Mouse (Mus musculus) layer of hippocampus, postnatal 10 days (tissue): ENCODE measurements at regions not wholly inside any gene's neighbourhood (a gene's known extent, or its start where the extent isn't known, plus 50 kb on each side); places are given as distances from the start of the nearest gene placed in this dataset.
"Not testable (repeated sequence)": the region's sequence is repeated elsewhere in the genome, so short reads cannot be mapped to it uniquely, and the experiment has no call there.

Experiments used
- DNase-seq, 2 experiments: peaks; one replicate each; pipeline ENCODE4 v3.0.0; 2021; ENCODE audit warnings: low spot score in 2 of 2

- no peak for DNase-seq
Observed at GRCm38 (mm10) chr15:90397691-90398377, 173.7 kb downstream of the Alg10b start.

- no peak for DNase-seq
Observed at GRCm38 (mm10) chr15:90400326-90401280, 176.5 kb downstream of the Alg10b start.

GRCm38 (mm10) chr15:90420776-90421175 is 196.7 kb downstream of the Alg10b start:
- no peak for DNase-seq

- DNase-seq = no peak
Observed at GRCm38 (mm10) chr15:90422122-90422614, 198.1 kb downstream of the Alg10b start.

- not testable (repeated sequence) for DNase-seq
Observed at GRCm38 (mm10) chr15:90431048-90431447, 206.9 kb downstream of the Alg10b start.

GRCm38 (mm10) chr15:90432154-90432553 is 208.0 kb downstream of the Alg10b start:
- DNase-seq = no peak

GRCm38 (mm10) chr15:90435286-90435685 is 211.2 kb downstream of the Alg10b start:
- DNase-seq = no peak
